Mouse (Mus musculus) liver, adult 2 months (tissue): Measurements from ENCODE around the gene Clec9a.

Experiments used
- CTCF ChIP-seq: fragments of 200-500 bp; IDR thresholded peaks from 2 replicates; pipeline ENCODE4 v1.5.1; 2011; ENCODE audit warnings: low read depth, low read length, control low read depth
- POLR2A ChIP-seq: fragments of 200-500 bp; IDR thresholded peaks from 2 replicates; pipeline ENCODE4 v1.6.1; 2011; ENCODE audit warnings: low read length, control low read depth; ENCODE audit not compliant: insufficient read depth; ENCODE audit errors: extremely low read depth

DNA sequence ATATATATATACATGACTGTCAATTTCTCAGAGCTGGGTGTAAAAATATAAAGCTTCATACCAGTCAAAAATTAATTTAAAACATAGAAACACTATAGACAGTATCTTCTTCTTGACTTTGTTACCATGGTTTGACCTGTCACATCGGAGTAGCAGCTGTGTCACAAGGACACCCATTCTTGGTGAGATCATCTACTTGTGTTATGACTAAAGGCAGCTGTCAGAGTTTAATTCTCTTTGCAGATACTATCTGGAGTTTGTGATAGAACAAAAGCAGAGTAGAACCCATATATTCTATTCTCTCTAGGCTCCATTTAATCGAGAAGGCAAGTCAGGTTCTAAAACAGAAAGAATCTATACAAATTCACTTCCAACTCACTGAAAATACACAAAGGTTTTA lies 29.4 kb downstream of the Clec9a start:
- TF ChIP-seq POLR2A (no peak), CTCF (no peak)
